Mouse (Mus musculus) 416B (cell line): ENCODE measurements around the gene Gm20696.

Source experiments
- DNase-seq: peaks from one replicate; pipeline ENCODE4 v3.0.0; 2011; ENCODE audit warnings: low read depth

The Gm20696 gene

GRCm38 (mm10) chr6:99521038-99521640, 145.5 kb downstream of the Gm20696 start:
- DNase-seq = peak; percentile 89

- no peak for DNase-seq
These were observed 145.9 kb downstream of the Gm20696 start for GRCm38 (mm10) chr6:99520676-99521037.

GRCm38 (mm10) chr6:99519806-99520675, 146.6 kb downstream of the Gm20696 start:
- peak; percentile 55 for DNase-seq

- peak; percentile 82 for DNase-seq
These were observed 147.5 kb downstream of the Gm20696 start for GRCm38 (mm10) chr6:99519052-99519451.

GRCm38 (mm10) chr6:99515667-99516199, 150.9 kb downstream of the Gm20696 start:
- DNase-seq = no peak

- no peak for DNase-seq
These were observed 154.7 kb downstream of the Gm20696 start for GRCm38 (mm10) chr6:99511862-99512261.

GRCm38 (mm10) chr6:99509189-99509592, 157.4 kb downstream of the Gm20696 start:
- DNase-seq = no peak

- no peak for DNase-seq
These were observed 159.8 kb downstream of the Gm20696 start for GRCm38 (mm10) chr6:99506816-99507215.

- DNase-seq = no peak
These were observed 162.9 kb downstream of the Gm20696 start for GRCm38 (mm10) chr6:99503741-99504140.

GRCm38 (mm10) chr6:99502727-99503126, 163.9 kb downstream of the Gm20696 start:
- no peak for DNase-seq

- no peak for DNase-seq
These were observed 164.3 kb downstream of the Gm20696 start for GRCm38 (mm10) chr6:99502314-99502713.

GRCm38 (mm10) chr6:99500570-99501270, 165.9 kb downstream of the Gm20696 start:
- no peak for DNase-seq

- peak; percentile 58 for DNase-seq
These were observed 168.5 kb downstream of the Gm20696 start for GRCm38 (mm10) chr6:99498082-99498481.

- no peak for DNase-seq
These were observed 170.5 kb downstream of the Gm20696 start for GRCm38 (mm10) chr6:99496114-99496513.

GRCm38 (mm10) chr6:99492937-99493336, 173.7 kb downstream of the Gm20696 start:
- peak; percentile 53 for DNase-seq

- DNase-seq = no peak
These were observed 174.5 kb downstream of the Gm20696 start for GRCm38 (mm10) chr6:99491979-99492544.

GRCm38 (mm10) chr6:99491146-99491545, 175.5 kb downstream of the Gm20696 start:
- no peak for DNase-seq

GRCm38 (mm10) chr6:99489900-99490648, 176.5 kb downstream of the Gm20696 start:
- DNase-seq = peak; percentile 86

- DNase-seq = no peak
These were observed 177.2 kb downstream of the Gm20696 start for GRCm38 (mm10) chr6:99489423-99489822.

GRCm38 (mm10) chr6:99485884-99486640, 180.5 kb downstream of the Gm20696 start:
- DNase-seq = peak; percentile 73
